Mouse (Mus musculus): ENCODE data around the gene Zmynd12. TPM values are rescaled to one million over a fixed set of nuclear protein-coding genes. Genes with fewer than 3 reads are reported as not detected.

Gene Zmynd12
- total RNA-seq, 2 experiments from 2014 or later: 0.30 to 0.36 TPM

DNA sequence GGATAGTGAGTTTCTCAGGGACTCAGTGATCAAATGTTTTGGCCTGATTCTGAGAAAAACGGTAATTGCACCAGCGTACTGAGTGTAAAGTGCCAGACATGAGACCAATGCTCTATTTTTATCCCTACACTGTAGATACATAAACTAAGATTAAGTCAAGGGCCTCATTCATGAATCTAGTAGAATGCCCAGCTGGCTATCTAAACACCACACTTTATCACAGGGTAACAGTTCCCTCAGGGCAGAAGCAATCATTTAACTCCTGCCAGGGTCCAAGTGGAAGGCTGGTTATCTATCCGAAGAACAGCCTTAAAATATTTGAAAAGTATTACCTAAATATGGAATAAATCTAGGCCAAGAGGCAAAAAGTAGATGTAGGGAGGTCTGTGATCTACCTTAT, 4.7 kb upstream of the Zmynd12 start:
- Histone ChIP-seq H3K4me3 (no peak overlapping the region), H3K27ac (no peak overlapping the region)
- TF ChIP-seq CTCF (IDR thresholded peaks at IDR 0.05): no peak
- DNase-seq (ENCODE audit: extremely low spot score in 1 of 2, low spot score in 2 of 2): no peak
- intact Hi-C loops (cut with DNase I): loop anchor here (10.0 kb wide), 1 partner anchor 173 kb away; no protein-coding TSS in a partner anchor

DNA sequence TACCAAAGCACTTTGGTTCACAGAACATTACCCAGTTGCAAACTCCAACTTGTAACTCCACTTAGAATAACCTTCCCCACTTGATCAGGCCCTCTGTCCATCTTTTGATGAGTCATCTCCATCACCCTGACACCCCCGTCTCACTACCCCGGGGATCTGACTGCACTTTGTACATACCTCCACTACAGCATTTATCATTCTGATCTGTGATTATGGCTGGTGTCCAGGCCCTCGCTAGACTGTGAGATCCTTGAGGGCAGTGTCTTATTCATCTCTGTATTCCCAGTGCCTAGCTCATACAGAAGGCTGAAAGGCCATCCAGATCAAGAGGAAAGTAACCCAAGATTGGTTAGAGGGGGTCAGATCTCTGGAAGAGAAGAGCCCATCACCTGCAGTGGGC, 1.4 kb upstream of the Zmynd12 start:
- TF ChIP-seq CTCF (IDR thresholded peaks at IDR 0.05): no peak
- no peak for DNase-seq (ENCODE audit: extremely low spot score in 1 of 2, low spot score in 2 of 2)
- H3K27ac ChIP-seq: no peak overlapping the region
- intact Hi-C loops (cut with DNase I): loop anchor here (5.0 kb wide), 1 partner anchor 41 kb away; no protein-coding TSS in a partner anchor
- H3K4me3 ChIP-seq: peak overlapping the region; percentile 86

DNA sequence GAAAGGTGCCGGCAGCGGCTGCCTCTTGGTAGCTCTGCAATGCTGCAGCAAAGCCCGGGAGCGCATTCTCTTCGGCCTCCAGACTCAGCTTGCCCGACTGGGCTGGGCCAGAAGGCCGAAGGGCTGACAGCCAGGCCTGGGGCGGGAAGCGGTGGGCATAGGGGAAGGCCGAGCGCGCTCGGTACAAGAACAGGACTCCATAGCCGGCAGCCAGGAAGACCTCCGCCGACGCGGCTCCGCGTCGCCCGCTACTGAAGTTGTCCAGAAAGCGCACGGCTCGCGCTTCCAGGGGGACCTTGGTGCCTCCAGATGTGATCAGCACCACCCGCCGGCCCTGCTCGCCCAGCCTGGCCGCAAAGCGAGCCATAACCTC, 707 bp upstream of the Zmynd12 start:
- no peak for DNase-seq (ENCODE audit: extremely low spot score in 1 of 2, low spot score in 2 of 2)
- intact Hi-C loops (cut with DNase I): loop anchor here (2.0 to 5.0 kb wide), 2 partner anchors 40 to 117 kb away; partner anchors contain the start of gene Frg2f1
- Histone ChIP-seq H3K4me3 (peak overlapping the region; percentile 86), H3K27ac (peak overlapping the region; percentile 94)
- TF ChIP-seq CTCF (IDR thresholded peaks at IDR 0.05): no peak

DNA sequence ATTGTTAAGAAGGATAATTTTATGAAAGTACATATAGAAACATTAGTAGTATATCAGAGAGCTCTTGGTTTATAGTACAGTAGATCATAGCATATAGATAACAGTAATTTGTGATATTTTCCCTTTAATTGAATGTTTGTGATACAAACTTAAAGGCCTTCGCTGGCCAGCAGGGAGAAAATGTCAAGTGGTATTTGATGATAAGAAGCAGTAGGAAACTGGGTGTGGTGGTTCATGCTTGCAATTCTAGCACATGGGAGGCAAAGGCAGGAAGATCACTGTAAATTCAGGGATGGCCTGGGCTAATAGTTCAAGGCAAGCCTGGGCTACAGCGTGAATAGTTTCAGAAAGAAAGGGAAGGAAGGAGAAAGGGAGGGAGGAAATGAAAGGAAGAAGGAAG, 2.5 kb downstream of the Zmynd12 start:
- intact Hi-C loops (cut with DNase I): no loop called here
- no peak for DNase-seq (ENCODE audit: extremely low spot score in 1 of 2, low spot score in 2 of 2)
- no peak overlapping the region for H3K27ac ChIP-seq
- no peak overlapping the region for H3K4me3 ChIP-seq
- TF ChIP-seq CTCF (IDR thresholded peaks at IDR 0.05): no peak

DNA sequence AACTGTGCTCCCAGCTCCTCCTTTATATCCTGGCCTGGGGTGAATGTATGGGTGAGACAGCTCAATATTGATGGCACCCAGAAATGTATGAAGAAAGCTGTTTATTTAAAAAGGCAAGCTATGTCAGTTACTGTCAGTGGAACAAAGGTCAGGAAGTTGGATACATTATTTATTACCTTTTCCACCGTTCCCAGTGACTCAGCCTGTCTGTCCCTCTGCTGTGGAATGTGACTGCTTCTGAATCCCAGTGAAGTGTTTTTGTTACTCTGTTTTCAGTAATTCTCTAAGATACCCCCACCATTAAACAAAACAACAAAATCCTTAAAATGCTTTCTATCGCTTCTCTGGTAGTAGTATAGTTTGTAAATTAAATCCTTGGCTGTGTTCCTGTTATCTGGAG, 3.0 kb downstream of the Zmynd12 start:
- H3K27ac ChIP-seq: no peak overlapping the region

DNA sequence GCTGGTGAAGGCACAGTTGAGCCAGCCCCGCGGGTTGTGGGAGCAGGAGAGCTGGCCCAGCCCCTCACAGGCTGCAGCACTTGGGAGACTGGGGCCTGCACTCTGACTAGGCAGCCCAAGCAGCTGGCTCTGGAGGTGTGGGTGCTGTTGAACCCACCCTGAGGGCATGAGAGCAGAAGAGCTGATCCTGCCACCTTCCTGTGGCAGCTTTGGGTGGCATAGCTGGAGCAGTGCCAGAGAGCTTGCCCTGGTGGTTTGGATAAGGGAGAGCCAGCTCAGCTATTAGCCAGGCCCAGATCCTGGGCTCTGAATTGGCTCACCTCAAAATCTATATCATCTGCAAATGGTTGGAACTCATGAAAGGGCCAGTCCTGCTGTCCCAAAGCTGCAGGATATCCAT, 5.1 kb downstream of the Zmynd12 start:
- Histone ChIP-seq H3K4me3 (no peak overlapping the region), H3K27ac (no peak overlapping the region)
- no peak for DNase-seq (ENCODE audit: extremely low spot score in 1 of 2, low spot score in 2 of 2)
- no peak for TF ChIP-seq CTCF (IDR thresholded peaks at IDR 0.05)
- intact Hi-C loops (cut with DNase I): no loop called here

More for the DNA sequence above, 3.0 kb downstream of the Zmynd12 start:
- intact Hi-C loops (cut with DNase I): no loop called here
- TF ChIP-seq CTCF (IDR thresholded peaks at IDR 0.05): no peak
- no peak overlapping the region for H3K4me3 ChIP-seq
- no peak for DNase-seq (ENCODE audit: extremely low spot score in 1 of 2, low spot score in 2 of 2)

DNA sequence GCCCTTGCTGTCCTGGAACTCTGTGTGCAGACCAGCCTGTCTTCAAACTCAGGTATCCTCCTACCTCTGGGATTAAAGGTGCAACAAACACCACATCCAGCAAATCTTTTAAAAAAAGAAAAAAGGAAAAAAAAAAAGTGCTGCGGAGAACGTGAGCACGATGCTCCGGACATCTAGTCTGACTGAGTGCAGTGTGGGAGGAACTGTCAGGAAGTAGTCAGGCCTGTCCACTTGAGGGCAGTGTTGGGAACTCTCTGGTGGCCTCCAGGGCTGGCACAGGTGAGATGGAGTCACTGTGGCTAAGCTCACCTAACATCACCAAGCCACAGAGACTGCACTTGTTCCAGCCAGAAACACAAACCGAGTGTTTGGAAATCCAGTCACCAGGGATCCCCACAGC, 8.1 kb downstream of the Zmynd12 start:
- intact Hi-C loops (cut with DNase I): no loop called here
- Histone ChIP-seq H3K4me3 (no peak overlapping the region), H3K27ac (no peak overlapping the region)
- peak; percentile 59 for TF ChIP-seq CTCF (IDR thresholded peaks at IDR 0.05)
- DNase-seq (ENCODE audit: extremely low spot score in 1 of 2, low spot score in 2 of 2): peak in 1 of 2 experiments; percentile 42

DNA sequence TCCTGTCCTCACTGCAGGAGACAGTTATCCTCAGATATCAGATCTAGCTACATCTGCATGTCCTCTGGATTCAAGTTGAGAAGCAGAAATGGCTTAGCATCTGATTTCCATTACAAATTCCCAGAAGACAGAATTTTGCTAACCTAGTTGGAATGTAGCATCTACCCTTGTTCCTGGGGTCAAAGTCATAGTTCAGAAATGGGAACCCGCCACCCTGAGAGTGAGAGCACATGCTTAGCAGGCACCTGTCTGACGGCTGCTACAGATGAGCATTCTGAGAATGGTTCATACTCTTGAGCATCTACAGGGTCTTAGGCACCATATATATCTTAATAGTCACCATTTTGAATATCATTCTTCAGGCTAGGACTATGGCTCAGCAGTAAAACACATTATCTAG, 15.3 kb downstream of the Zmynd12 start:
- H3K4me3 ChIP-seq: no peak overlapping the region
- no peak for TF ChIP-seq CTCF (IDR thresholded peaks at IDR 0.05)
- DNase-seq (ENCODE audit: extremely low spot score in 1 of 2, low spot score in 2 of 2): no peak
- intact Hi-C loops (cut with DNase I): no loop called here
- H3K27ac ChIP-seq: no peak overlapping the region

DNA sequence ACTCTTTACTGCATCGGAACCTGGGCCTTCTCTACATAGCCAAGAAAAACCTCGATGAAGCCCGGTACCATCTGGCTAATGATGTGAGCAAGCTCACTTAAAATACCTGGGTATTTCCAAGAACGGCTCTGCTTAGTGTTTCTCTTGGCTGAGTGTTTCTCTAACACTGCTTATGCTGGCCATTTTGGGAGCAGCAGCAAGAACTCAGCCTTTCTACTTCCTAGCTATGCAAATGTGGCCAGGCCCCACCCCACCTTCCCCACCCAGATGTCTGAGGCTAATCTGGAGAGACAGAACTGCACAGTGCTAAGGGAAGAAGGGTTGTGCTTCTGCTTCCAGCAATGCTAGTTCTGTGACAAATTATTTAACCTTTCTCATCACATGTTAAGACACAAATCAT, 19.2 kb downstream of the Zmynd12 start:
- TF ChIP-seq CTCF (IDR thresholded peaks at IDR 0.05): no peak
- no peak for DNase-seq (ENCODE audit: extremely low spot score in 1 of 2, low spot score in 2 of 2)

DNA sequence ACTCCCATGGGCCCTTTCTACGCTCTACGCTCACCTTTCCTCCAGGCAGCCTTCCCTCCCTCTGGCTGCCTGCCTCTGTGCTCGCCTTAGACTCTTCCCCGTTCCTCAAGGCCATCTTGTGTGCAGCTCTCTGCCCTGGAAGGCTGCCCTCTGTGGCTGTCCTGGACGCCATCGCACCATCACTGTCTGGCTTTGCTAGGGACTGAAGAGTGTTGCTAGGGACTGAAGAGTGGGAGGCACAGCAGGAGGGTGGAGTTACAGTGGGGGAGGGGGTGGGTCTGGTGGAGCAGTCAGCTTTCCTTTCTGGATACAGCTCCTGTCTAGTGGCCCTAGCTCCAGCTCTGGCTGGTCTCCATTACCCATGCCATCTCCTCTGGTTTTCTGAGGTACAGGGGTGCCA, 19.9 kb downstream of the Zmynd12 start:
- H3K27ac ChIP-seq: no peak overlapping the region
- no peak for DNase-seq (ENCODE audit: extremely low spot score in 1 of 2, low spot score in 2 of 2)
- no peak for TF ChIP-seq CTCF (IDR thresholded peaks at IDR 0.05)
- intact Hi-C loops (cut with DNase I): no loop called here
- H3K4me3 ChIP-seq: no peak overlapping the region

More for the DNA sequence above, 19.2 kb downstream of the Zmynd12 start:
- intact Hi-C loops (cut with DNase I): no loop called here
- no peak overlapping the region for H3K4me3 ChIP-seq
- no peak overlapping the region for H3K27ac ChIP-seq

DNA sequence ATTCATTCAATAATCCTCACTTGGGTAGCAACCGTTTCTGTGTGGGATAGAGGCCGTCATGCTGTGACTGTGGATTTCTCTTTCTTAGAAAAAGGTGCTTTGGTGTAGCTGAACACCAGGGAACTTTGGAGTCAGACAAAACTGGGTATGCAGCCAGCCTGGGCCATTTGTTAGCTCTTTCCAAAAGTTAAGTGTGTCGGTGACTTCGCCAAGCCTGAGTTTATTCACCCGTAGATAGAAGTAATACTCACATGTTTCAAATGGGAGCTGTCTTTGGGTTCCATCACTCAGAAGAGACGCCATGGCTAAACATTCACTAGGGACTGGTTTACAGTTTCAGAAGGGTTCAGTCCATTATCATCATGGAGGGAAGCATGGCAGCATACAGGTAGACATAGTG, 24.6 kb downstream of the Zmynd12 start:
- Histone ChIP-seq H3K27ac (no peak overlapping the region), H3K4me3 (no peak overlapping the region)
- intact Hi-C loops (cut with DNase I): no loop called here
- no peak for DNase-seq (ENCODE audit: extremely low spot score in 1 of 2, low spot score in 2 of 2)
- TF ChIP-seq CTCF (IDR thresholded peaks at IDR 0.05): no peak

DNA sequence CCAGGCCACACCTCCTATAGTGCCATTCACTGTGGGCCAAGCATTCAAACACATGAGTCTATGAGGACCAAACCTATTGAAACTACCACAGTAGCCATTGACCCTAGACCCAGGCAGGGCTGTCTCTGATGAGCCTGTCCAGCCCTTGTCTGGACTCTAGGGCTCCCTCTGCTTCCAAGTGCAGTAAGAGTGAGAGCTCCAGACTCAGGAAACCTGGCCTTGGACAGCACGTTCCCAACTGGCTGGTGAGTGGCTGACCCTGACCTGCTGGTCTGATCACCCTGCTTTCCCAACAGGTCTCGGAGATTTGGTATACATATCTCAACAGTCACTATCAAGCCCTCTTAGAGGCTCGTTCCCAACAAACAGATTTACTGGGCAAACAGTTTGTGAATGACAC, 25.2 kb downstream of the Zmynd12 start:
- Histone ChIP-seq H3K4me3 (no peak overlapping the region), H3K27ac (no peak overlapping the region)
- intact Hi-C loops (cut with DNase I): no loop called here
- no peak for DNase-seq (ENCODE audit: extremely low spot score in 1 of 2, low spot score in 2 of 2)
- TF ChIP-seq CTCF (IDR thresholded peaks at IDR 0.05): no peak

DNA sequence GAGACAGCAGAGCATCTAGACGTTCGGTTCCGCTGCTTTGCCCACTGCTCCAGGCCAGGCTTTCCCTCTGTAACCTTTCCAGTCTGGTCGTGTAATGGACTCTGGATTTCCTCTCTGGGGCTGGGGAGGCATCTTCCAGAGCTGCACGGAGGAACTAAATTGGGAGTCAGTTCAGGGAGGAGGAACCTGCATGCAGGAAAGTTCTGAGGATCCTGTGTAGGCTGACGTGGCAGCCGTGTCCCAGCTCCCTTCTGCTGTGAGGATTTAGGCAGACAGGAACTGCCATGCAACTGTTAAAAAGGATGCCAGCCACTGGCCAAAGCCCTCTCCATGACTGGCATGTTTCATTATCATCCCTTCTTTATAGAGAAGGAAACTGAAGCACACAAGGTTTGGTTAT, 27.8 kb downstream of the Zmynd12 start:
- TF ChIP-seq CTCF (IDR thresholded peaks at IDR 0.05): no peak
- no peak overlapping the region for H3K27ac ChIP-seq
- intact Hi-C loops (cut with DNase I): no loop called here
- no peak overlapping the region for H3K4me3 ChIP-seq
- no peak for DNase-seq (ENCODE audit: extremely low spot score in 1 of 2, low spot score in 2 of 2)

DNA sequence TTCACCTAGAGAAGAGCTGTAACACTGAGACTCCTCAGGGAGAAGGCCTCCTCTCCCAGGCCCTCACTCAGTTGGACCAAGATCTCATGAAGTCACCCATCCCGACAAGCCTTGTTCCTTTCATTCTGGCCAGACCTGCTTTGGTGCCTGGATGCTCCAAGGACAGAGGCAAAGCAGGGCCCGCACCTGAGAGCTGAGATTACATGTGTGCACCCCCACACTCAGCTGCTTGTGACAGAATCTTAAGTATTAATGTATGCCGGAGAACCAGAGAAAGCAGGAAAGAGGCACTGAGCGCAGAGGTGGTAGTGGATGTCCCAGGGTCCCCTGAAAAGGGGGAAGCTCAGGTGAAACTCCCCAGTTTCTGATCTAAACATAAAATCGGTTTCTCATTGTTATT, 30.5 kb downstream of the Zmynd12 start:
- no peak for DNase-seq (ENCODE audit: extremely low spot score in 1 of 2, low spot score in 2 of 2)
- no peak overlapping the region for H3K4me3 ChIP-seq
- no peak for TF ChIP-seq CTCF (IDR thresholded peaks at IDR 0.05)
- no peak overlapping the region for H3K27ac ChIP-seq
- intact Hi-C loops (cut with DNase I): no loop called here
